Mouse (Mus musculus): ENCODE results near the gene Pdcd11.

Pdcd11 gene

GRCm38 (mm10) chr19:47090550-47091156, at the start of gene Pdcd11, which contains the start of gene Usmg5:
TSS of gene Pdcd11 (plus strand) at chr19:47090768.
TSS of gene Usmg5 (minus strand) at chr19:47090647.
- peak; percentile 98 for DNase-seq (ENCODE audit: low read depth, low spot score)

- DNase-seq (ENCODE audit: low read depth, low spot score) = peak; percentile 63
Measured at GRCm38 (mm10) chr19:47043608-47044007, 47.0 kb upstream of the Pdcd11 start.

GRCm38 (mm10) chr19:47046343-47046742, 44.2 kb upstream of the Pdcd11 start:
- peak; percentile 57 for DNase-seq (ENCODE audit: low read depth, low spot score)

DNA sequence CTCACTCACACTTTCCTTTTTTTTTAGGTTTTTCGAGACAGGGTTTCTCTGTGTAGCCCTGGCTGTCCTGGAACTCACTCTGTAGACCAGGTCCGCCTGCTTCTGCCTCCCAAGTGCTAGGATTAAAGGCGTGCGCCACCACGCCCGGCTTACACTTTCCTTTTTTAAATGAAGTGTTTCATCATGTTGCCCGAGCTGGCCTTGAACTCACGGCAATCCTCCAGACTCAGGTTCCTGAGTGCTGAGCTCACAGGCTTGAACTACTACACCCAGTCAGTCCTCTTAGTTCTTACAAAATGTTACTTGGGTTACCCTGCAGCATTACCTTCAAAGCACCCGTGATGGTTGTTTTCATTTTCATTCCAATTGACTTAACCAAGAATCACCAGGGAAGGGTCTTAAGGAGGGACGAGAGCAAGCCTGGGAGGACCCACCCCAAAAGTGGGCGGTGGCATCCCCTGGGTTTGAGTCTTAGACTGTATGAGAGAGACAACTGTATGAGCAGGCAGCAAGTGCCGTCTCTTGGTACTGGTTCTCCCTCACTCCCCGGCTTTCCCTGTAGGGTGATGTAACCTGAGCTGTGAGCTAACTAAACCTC, 43.2 kb upstream of the Pdcd11 start:
- DNase-seq (ENCODE audit: low read depth, low spot score) = no peak

- no peak for DNase-seq (ENCODE audit: low read depth, low spot score)
Measured at GRCm38 (mm10) chr19:47049061-47049460, 41.5 kb upstream of the Pdcd11 start.

- DNase-seq (ENCODE audit: low read depth, low spot score) = no peak
Measured at GRCm38 (mm10) chr19:47049840-47050239, 40.7 kb upstream of the Pdcd11 start.

DNA sequence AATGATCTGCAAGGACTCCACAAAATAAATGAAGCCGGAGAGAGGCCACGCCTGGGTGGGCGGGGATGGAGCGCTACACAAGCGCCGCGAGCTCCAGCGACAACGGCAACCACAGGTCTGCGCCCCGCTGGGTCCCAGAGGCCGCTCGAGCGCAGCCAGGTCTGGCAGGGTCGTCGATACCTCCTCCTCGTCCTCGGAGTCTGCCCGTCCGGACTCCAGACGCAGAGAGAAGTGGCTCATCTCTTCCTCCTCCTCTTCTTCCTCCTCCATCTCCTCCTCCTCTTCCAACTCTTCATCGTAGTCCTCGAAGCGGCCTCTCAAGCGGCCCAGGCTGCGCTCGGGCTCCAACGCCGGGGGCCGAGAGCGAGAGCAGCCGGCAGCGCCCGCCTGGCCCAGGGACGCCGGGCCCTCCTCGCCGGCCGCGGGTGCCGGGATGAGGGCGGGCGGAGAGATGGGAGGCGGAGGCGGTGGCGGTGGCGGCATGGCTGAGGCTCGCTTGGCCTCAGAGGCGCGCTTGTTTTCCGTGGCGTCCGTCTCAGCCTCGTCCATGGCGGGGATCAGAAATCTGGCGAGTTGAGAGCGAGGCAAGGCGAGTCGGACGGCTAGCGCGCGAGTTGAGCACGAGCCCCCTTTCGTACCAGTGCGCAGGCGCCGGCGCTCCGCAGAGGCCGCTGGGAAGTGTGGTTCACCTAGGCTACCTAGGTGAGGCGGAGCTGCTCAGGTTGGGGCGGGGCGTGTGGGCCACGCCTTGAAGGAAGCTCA, 40.1 kb upstream of the Pdcd11 start, which contains the start of gene Pcgf6:
Gene Pcgf6, minus strand, starts transcription at position 636 of the 762 bp plus-strand sequence.
- peak; percentile 84 for DNase-seq (ENCODE audit: low read depth, low spot score)

GRCm38 (mm10) chr19:47052927-47053326, 37.6 kb upstream of the Pdcd11 start:
- DNase-seq (ENCODE audit: low read depth, low spot score) = no peak

GRCm38 (mm10) chr19:47053471-47053870, 37.1 kb upstream of the Pdcd11 start:
- DNase-seq (ENCODE audit: low read depth, low spot score) = no peak

DNA sequence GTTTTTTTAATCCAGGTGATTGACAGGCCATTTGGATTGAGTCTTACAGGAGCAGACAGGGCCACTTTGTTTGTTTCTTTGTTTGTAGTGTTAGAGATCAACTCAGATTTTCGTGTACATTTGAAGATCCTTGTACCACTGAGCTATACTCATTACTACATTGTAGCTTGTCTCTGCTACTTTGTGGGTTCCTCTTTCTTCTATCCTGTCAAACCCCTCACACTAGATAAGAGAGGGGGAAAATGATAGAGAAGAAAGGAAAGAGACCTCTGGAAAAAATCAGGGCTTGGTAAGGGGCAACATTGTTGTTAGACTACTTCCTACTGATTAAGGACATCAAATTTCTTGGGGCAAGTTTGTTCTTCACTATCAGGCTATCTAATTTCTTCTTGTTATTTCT, 32.9 kb upstream of the Pdcd11 start:
- no peak for DNase-seq (ENCODE audit: low read depth, low spot score)

- DNase-seq (ENCODE audit: low read depth, low spot score) = peak; percentile 26
Measured at GRCm38 (mm10) chr19:47065860-47066259, 24.7 kb upstream of the Pdcd11 start.

GRCm38 (mm10) chr19:47067096-47067882, 23.3 kb upstream of the Pdcd11 start, which contains the start of gene Taf5:
TSS of gene Taf5 (plus strand) at chr19:47067746.
- DNase-seq (ENCODE audit: low read depth, low spot score) = peak; percentile 99

- peak; percentile 89 for DNase-seq (ENCODE audit: low read depth, low spot score)
Measured at GRCm38 (mm10) chr19:47067924-47068611, 22.5 kb upstream of the Pdcd11 start.

- DNase-seq (ENCODE audit: low read depth, low spot score) = no peak
Measured at GRCm38 (mm10) chr19:47088226-47088625, 2.3 kb upstream of the Pdcd11 start.

DNA sequence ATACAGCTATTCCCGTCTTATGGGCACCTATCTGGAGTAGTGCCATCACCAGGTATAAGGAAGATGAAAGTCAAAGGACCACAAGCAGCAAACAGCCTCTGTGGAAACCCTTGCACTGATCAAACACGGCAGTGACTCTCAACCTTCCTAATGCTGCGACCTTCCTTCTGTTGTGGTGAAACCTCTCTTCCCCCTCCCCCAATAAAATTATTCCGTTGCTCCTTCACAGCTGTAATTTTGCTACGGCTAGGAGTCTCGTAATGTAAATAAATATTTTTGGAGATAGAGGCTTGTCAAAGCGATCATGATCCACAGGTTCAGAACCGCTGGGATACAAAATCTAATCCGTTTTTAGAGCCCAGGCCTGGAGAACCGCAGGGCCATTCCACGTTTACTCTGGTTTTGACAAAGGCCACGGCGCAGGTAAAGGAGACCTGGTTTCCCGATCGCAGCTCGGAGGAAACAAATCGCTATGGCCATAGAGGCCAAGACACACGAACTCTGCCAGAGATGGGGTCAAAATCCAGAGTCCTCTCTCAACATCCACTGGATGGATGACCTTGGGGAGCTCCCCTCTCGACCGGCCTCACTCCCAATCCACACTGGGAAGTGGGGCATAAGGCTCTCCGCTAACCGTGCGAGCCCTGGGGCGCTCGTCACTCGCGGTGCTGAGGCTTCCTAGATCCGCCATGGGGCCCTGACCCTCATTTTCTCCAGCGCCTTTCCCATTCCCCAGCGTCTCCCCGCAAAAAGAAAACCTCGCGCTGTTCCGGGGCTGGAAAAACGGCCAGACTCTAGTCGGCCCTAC, 646 bp upstream of the Pdcd11 start:
- peak; percentile 34 for DNase-seq (ENCODE audit: low read depth, low spot score)

DNA sequence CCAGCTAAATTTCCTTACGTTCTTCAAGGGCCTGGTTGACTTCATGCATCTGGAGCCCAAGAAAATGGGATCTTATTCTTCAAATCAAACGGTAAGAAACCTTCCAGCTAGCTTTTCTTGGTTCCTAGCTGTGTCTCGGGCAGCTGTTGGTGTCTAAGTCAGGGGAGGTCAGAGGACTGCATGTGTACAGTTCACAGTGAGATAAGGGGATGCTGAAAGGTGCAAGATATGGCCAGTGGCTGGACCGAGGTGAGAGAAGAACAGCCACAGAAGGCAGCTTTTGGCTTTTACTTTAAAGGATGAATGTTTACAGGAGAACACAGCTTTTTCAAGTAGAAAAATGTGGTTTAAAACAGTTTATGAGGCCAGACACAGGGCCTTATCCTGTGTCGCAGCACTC, 10.5 kb downstream of the Pdcd11 start:
- DNase-seq (ENCODE audit: low read depth, low spot score) = no peak

DNA sequence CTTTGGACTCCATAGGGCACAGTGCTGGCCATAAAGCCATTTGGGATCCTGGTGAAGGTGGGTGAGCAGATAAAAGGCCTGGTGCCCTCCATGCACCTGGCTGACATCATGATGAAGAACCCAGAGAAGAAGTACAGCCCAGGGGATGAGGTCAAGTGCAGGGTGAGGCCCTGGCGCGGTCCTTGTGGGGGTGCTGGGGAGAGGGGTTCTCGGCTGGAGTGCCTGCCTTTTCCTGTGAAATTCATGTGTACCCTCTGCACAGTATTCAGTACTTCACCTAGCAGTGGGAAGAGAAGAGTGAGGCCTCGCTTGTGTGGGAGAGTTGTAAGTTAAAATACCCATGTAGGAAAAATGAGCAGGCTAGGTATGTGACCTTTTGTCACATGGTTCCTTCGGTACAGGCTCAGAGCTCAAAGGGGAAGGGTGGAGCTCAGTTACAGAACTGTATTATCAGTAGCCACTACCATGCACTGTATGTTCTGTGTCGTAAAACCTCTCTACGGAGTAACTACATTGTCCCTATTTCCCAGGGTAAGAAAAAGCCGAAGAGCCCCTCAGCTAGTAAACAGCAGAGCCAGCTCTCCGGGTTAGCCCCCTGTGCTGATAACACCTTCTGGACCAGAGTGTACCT, 14.2 kb downstream of the Pdcd11 start:
- DNase-seq (ENCODE audit: low read depth, low spot score) = no peak

- no peak for DNase-seq (ENCODE audit: low read depth, low spot score)
Measured at GRCm38 (mm10) chr19:47118634-47119033, 28.1 kb downstream of the Pdcd11 start.

DNA sequence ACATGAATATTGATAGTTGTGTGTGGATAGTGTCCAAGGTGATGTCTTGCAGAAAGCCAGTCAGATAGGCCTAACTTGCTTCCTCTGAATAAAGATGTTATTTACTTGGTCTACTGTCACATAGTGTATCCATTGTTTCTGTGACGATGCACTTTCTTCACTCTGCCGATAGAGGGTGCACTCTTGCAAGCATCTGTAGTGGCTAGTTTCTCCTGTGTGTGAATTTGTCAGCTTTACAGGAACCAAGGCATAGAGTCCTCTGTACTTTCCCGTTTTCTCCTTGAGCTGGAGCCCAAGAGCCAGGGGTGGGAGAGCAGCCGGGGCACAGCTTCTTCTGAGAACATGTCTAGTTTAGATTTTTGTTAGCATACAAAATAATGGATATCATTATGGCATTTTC, 30.5 kb downstream of the Pdcd11 start:
- DNase-seq (ENCODE audit: low read depth, low spot score) = peak; percentile 76

GRCm38 (mm10) chr19:47122802-47123201, 32.2 kb downstream of the Pdcd11 start:
- peak; percentile 72 for DNase-seq (ENCODE audit: low read depth, low spot score)
